Mouse (Mus musculus) left cerebral cortex, postnatal 36 days (tissue): ENCODE results near the gene Rfx4. TPM values are rescaled to one million over a fixed set of nuclear protein-coding genes. Genes with fewer than 3 reads are reported as not detected.

ENCODE experiments used
- DNase-seq, 2 experiments: peaks; one replicate each; pipeline ENCODE4 v3.0.0; 2021 to 2022; ENCODE audit warnings: low spot score in 2 of 2, mixed read lengths in 1 of 2
- intact Hi-C: fragments of 180-260 bp; cut with DNase I; formaldehyde crosslinking; loops from one replicate; pipeline ENCODE4 v1.15.1; 2025
- total RNA-seq, 2 experiments: library from RNA; stranded (reverse); gene quantifications; 2 replicates each; pipeline ENCODE4 v1.2.3; 2021

Gene Rfx4
- total RNA-seq, result 10 to 100 TPM in 1 of 2 experiments, 1 to 10 TPM in 1; 9.3 to 11.3 TPM

DNA sequence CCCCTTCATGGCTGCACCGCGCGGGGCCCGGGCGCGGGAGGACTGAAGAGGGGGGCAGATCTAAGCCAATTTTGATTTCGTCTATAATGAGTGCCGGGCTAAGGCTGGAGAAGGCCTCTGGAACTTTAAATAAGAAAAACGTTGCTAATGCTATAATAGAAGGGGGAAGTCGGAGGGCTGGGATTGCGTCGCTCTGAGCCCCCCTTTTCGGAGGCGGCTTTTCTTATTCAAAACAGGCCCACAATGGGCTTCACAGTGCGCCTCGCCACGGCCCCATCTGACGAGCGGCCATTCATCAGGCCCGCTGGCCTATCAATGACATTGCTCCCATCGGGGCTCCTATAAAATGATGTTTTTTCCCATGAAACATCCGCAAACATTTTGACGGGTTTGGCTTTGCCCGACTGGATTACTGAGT is at the start of gene Rfx4:
Gene Rfx4, plus strand, starts transcription at position 277 of the 418 bp plus-strand sequence.
- no peak for DNase-seq

GRCm38 (mm10) chr10:84706543-84706942 is 49.3 kb upstream of the Rfx4 start:
- intact Hi-C loops, result no loop called here
- no peak for DNase-seq

More for the DNA sequence above, at the start of gene Rfx4:
- intact Hi-C loops, result no loop called here

DNA sequence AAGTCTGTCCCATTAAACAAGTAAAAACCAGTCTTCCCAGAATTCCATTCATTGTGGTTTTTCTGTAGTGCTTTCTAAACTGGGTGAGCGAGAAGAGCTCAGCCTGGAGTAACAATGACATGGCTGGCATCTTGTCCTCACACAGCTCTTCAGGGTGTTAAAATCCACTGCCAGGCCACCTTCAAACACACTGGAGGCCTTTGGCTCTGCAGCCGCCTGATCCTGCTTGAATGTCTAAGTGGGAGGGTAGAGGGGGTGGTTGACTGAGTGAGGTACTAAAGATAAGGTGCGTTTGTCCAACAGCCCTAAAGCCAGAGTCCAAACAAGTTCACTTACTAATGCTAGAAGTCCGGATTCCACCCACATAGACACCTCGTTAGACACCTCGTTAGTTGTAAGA is 48.6 kb upstream of the Rfx4 start:
- no peak for DNase-seq
- intact Hi-C loops, result no loop called here

- no peak for DNase-seq
- intact Hi-C loops, result no loop called here
These were observed 47.9 kb upstream of the Rfx4 start for GRCm38 (mm10) chr10:84707752-84708530.

DNA sequence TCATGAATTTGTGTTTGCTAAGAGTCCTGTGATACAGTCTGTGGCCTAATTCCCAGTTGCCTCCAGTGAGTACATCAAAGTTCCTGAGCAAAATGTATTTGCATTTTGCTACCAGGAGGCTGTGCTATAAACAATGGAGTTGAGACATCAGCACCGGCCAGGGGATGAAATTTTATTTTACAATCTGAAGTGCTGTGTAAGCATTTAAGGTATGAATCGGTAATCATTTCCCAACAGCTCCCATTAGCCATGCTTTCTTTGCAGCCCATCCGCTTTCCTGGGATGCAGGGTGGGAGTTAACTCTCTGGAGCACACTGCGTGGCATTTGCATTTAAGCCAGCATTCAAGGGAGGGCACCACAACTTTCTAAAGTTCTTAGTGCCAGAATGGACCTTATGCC is 45.7 kb upstream of the Rfx4 start:
- intact Hi-C loops, result no loop called here

GRCm38 (mm10) chr10:84710827-84711226 is 45.0 kb upstream of the Rfx4 start:
- DNase-seq, result no peak
- intact Hi-C loops, result no loop called here

More for the DNA sequence above, 45.7 kb upstream of the Rfx4 start:
- DNase-seq, result no peak

DNA sequence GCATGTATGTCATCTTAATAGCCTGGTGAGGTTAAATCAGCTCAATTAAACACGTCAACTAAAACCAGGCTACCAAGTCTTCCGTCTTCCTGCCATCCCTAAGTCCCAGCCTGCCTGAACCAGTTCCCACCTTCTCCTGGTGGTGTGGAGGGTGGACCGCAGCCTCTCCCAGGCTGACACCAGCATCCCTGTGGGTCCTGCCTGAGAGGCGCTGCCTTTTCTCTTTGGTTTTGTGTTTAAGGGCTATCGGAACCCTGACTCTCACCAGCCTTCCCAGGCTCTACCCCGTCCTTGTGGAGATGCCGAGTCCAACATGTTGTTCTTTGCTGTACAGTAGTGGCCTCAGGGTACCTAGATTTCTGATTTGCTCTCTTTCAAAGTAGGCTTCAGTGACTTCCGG is 44.4 kb upstream of the Rfx4 start:
- DNase-seq, result no peak
- intact Hi-C loops, result no loop called here

DNA sequence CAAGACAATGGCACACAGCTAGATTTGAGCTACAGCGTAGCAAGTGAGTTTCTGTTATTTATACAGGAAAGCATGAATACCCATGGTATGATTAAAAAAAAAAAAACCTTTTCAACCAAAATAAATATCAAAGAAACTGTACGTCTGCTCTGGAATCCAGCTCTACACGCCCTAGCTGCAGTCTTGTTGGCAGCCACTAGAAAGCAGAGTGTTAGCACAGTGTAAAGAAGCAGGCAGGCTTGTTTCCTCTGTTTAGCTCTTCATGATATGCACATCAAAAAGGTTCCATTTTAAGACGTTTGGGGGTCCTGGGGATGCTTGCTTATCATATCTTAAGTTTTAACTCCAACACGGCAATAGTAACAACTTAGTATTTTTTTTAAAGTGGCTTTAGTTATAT is 43.9 kb upstream of the Rfx4 start:
- intact Hi-C loops, result no loop called here
- DNase-seq, result no peak

DNA sequence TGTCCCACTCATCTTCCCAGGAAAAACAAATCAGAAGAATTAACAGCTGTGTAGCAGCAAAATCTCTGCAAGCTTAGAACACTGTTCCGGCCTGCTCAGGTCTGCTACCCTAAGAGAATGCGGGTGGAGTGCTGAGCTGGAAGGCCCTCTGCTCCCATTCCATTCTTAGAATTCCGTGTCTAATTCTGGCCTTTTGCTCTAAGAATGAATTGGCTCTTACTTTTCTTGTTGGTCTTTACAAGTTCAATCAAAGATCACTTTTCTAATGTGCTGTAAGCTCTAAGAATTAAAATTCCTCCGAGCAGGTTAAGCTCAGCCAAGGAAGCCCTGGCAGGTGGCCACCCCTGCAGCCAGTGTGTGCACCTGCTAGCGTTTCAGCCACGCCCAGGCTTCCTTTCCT is 43.3 kb upstream of the Rfx4 start:
- intact Hi-C loops, result no loop called here
- DNase-seq, result no peak

DNA sequence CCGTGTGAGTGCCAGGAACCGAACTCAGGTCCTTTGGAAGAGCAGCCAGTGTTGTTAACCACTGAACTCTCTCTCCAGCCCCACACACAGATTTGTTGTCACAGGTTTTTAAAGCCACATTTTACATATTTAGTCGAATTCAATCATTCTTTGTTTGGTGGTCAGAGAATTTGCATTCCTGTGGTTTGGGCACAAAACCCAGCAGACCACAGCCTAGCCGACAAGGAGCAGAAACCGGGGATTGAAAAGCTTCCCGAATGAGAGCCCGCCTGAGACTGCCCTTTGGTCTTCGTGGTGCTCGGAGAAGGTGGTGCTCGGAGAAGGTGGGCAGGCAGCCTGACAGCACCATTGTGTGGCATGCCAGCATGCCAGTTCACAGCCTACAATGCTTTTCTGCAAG is 42.8 kb upstream of the Rfx4 start:
- intact Hi-C loops, result no loop called here
- no peak for DNase-seq

- intact Hi-C loops, result no loop called here
- no peak for DNase-seq
These were observed 40.2 kb upstream of the Rfx4 start for GRCm38 (mm10) chr10:84715639-84716038.

DNA sequence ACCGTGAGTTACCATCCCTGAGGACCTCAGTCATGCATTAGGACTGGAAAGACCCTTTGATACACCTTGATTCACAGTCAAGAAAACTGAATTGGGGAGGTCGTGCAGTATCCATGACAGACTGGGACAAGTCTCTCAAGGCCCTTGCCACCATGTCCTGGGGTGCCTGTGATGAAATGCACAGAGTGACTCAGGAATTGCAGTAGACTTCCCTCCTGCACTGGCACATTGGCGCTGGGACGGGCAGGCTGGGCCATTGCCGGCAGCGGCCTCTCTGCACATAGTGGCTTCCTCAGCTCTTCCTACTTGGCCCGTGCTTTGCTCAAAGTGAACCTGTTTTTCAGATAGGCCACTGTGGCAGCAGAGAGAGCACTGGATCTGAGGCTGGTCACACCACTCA is 39.3 kb upstream of the Rfx4 start:
- DNase-seq, result no peak
- intact Hi-C loops, result no loop called here

DNA sequence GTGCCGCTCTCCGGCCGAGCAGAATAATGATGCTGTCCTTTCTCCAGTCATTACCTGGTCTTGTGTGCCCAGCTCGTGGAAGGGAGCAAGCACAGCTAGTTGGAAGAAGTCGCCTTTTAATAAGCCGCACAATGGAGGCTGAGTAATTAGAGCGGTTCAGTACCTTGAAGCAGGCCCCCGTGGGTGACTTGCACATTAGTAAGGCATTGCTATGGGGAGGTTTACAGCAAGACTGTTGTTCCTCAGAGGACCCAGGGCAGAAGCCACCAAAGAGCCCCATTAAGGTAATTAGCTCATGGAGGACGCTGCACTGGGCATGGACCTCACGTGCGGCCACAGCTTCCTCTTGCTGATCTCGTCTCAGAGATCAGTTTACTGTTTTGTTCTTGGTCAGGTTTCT is 33.2 kb upstream of the Rfx4 start:
- no peak for DNase-seq
- intact Hi-C loops, result no loop called here

DNA sequence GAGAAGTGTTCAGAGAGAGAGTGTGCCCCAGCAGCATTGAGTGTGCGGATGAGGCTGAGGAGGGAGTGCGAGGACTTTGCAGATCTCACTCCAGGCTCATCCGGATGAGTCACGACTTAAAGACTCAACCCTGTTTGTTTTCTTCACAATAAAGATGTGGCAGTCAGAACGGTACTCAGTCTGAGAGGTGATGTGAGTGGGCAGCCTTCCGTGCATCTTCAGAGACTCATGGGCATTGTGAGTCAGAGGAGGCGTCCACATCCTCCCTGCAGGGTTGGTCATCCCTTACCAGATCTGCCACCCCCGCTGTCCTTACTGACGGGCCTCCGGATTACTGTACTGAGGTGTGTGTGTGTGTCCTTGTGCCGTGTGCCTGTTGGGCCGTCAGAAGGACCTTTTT is 28.9 kb upstream of the Rfx4 start:
- intact Hi-C loops, result no loop called here
- DNase-seq, result no peak

GRCm38 (mm10) chr10:84727760-84728159 is 28.1 kb upstream of the Rfx4 start:
- no peak for DNase-seq
- intact Hi-C loops, result no loop called here

- DNase-seq, result no peak
- intact Hi-C loops, result no loop called here
These were observed 25.8 kb upstream of the Rfx4 start for GRCm38 (mm10) chr10:84730078-84730477.

GRCm38 (mm10) chr10:84730956-84731355 is 24.9 kb upstream of the Rfx4 start:
- DNase-seq, result no peak
- intact Hi-C loops, result no loop called here

GRCm38 (mm10) chr10:84733511-84733910 is 22.4 kb upstream of the Rfx4 start:
- DNase-seq, result no peak
- intact Hi-C loops, result no loop called here

- intact Hi-C loops, result no loop called here
- no peak for DNase-seq
These were observed 744 bp upstream of the Rfx4 start for GRCm38 (mm10) chr10:84754851-84755785.

DNA sequence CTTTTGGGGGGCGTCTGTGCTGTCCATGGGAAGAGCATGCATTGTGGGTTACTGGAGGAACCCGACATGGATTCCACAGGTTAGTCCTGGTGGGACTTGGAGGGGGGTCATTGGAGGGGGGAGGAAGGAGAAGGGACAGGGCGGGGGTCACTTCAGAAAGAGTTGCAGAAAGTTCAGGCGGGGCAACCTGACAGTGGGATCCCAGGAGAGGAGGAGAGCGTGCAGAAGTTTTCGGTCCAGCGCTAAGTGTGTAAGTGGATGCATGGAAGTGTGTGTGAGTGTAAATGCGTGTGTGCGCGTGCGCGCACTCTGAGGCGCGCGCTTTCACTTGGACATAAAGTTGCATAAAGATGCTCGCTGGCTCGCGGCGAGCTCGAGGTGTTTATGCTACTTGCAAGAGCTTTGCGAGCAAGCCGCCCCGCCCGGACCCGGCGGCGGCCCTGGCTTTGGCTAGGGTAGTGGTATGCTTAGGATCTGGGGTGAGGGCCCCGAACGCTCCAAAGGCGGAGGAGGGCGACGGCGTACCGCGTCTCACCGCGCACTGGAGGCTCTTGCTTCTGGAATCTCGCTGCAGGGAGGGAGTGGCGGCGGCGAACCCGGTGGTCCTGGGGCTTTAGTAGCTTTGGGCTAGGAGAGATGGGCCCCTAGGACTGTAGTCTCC is 703 bp downstream of the Rfx4 start:
- DNase-seq, result no peak
- intact Hi-C loops, result no loop called here
